Mouse (Mus musculus) hindbrain, postnatal 0 days (tissue): ENCODE results near the gene N4bp2l1. TPM values are rescaled to one million over a fixed set of nuclear protein-coding genes. Genes with fewer than 3 reads are reported as not detected.

Experiments
- ATAC-seq: fragments of 200-750 bp; cut with Nextera tagmentation; 2 replicates; pipeline ENCODE4 v1.8.0; 2017; ENCODE audit warnings: mild to moderate bottlenecking, moderate TSS enrichment, moderate library complexity
- DNase-seq: peaks from one replicate; pipeline ENCODE4 v3.0.0-alpha.2; 2015; ENCODE audit warnings: low spot score
- H3K27ac ChIP-seq: fragments of 300-500 bp; sonication (generic); 2 replicates; pipeline ENCODE4 v1.5.1; 2014; ENCODE audit warnings: mild to moderate bottlenecking
- H3K27me3 ChIP-seq: fragments of 300-500 bp; sonication (generic); 2 replicates; pipeline ENCODE4 v1.6.1; 2014; ENCODE audit warnings: low read length, mixed read lengths; ENCODE audit not compliant: insufficient read depth
- H3K36me3 ChIP-seq: fragments of 300-500 bp; sonication (generic); 2 replicates; pipeline ENCODE4 v1.6.1; 2014; ENCODE audit warnings: low read length, mixed read lengths; ENCODE audit not compliant: insufficient read depth
- H3K4me1 ChIP-seq: fragments of 300-500 bp; sonication (generic); 2 replicates; pipeline ENCODE4 v1.6.1; 2014; ENCODE audit warnings: antibody characterized with exemption, low read length, mixed read lengths; ENCODE audit not compliant: insufficient read depth
- H3K4me2 ChIP-seq: fragments of 300-500 bp; sonication (generic); 2 replicates; pipeline ENCODE4 v1.6.1; 2014; ENCODE audit warnings: low read depth, mild to moderate bottlenecking, low read length, moderate library complexity, mixed read lengths
- H3K4me3 ChIP-seq: fragments of 300-500 bp; sonication (generic); 2 replicates; pipeline ENCODE4 v1.5.1; 2014; ENCODE audit warnings: low read length
- H3K9ac ChIP-seq: fragments of 300-500 bp; sonication (generic); replicated peaks from 2 replicates; pipeline ENCODE4 v1.6.1; 2014; ENCODE audit warnings: mild to moderate bottlenecking, low read length, moderate library complexity, mixed read lengths
- H3K9me3 ChIP-seq: fragments of 300-500 bp; sonication (generic); 2 replicates; pipeline ENCODE4 v1.6.1; 2016; ENCODE audit warnings: low read length, mixed read lengths
- CTCF ChIP-seq: IDR thresholded peaks from 2 replicates; pipeline ENCODE4 v1.5.1; 2016; ENCODE audit warnings: antibody characterized with exemption, control low read depth, low read depth
- WGBS: fragments of 180-500 bp; shearing (Covaris S2); extraction: QIAGEN DNeasy Blood & Tissue Kit; methylation state at CpG from one replicate; pipeline ENCODE4 v1.1.7; 2014; 5-methylcytosine and 5-hydroxymethylcytosine counted together
- polyA plus RNA-seq: library from polyadenylated mRNA; unstranded; fragments of >200 nt; fragmentation: Nextera tagmentation; extraction: Ambion mirVana; gene quantifications from 2 replicates; pipeline ENCODE4 v1.2.1, GENCODE M21; 2015
- total RNA-seq: library from RNA; depleted of rRNA; stranded (reverse); fragments of >200 nt; gene quantifications from 2 replicates; pipeline ENCODE4 v1.2.3, GENCODE M21; 2014

Gene N4bp2l1
- total and polyA plus RNA-seq, 2 experiments from 2014 or later = 21.6 to 34.5 TPM

DNA sequence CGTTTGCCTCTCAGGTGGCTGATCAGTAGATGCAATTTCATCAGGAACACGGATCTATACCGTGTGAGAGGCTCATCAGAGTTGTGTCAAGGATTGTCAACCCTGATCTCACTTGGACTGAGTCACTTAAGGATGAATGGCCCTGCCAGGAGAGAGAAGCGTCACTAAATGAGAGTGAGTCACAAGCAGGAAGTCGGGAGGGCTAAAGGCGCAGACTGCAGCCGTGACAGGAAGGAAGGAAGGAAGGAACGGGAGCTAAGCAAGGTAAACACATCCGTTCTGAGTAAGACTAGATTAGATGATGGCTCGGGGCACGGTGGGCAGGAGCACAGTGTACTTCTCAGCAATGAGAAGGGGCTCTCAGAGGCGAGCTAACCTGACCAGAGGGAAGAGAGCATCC lies 14.7 kb upstream of the N4bp2l1 start:
- DNase-seq = no peak
- H3K27ac ChIP-seq = no peak overlapping the region
- no peaks in the 10 kb centered on the region for H3K27me3 ChIP-seq
- H3K36me3 ChIP-seq = peaks cover 13% of the 10 kb centered on the region
- no peak overlapping the region for H3K4me3 ChIP-seq
- H3K4me2 ChIP-seq = no peak overlapping the region
- ATAC-seq = no peak
- no peaks in the 10 kb centered on the region for H3K9me3 ChIP-seq
- H3K9ac ChIP-seq = no peak overlapping the region
- 80% methylated on average over 12 of the region's 12 CpGs for WGBS
- H3K4me1 ChIP-seq = no peaks in the 10 kb centered on the region
- TF ChIP-seq CTCF = no peak

DNA sequence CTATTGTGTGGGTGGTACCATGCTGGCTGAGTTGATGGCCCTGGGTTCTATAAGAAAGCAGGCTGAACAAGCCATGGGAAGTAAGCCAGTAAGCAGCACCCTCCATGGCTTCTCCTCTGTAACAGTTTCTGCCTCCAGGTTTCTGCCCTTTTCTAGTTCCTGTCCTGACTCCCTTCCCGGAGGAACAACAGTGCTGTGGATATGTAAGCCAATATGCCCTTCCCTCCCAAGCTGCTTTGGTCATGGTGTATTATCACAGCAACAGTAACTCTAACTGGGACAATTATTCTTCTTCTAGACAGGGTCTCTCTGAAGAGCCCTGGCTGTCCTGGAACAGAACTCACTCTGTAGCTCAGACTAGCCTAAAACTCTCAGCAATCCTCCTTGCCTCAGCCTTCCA lies 14.1 kb upstream of the N4bp2l1 start:
- H3K4me1 ChIP-seq = no peaks in the 10 kb centered on the region
- no peak for ATAC-seq
- H3K9me3 ChIP-seq = no peaks in the 10 kb centered on the region
- no peak overlapping the region for H3K4me2 ChIP-seq
- no peak overlapping the region for H3K4me3 ChIP-seq
- TF ChIP-seq CTCF = no peak
- DNase-seq = no peak
- WGBS = 61% methylated on average over 1 of the region's 1 CpGs
- no peaks in the 10 kb centered on the region for H3K27me3 ChIP-seq
- H3K9ac ChIP-seq = no peak overlapping the region
- peaks cover 14% of the 10 kb centered on the region for H3K36me3 ChIP-seq
- no peak overlapping the region for H3K27ac ChIP-seq

DNA sequence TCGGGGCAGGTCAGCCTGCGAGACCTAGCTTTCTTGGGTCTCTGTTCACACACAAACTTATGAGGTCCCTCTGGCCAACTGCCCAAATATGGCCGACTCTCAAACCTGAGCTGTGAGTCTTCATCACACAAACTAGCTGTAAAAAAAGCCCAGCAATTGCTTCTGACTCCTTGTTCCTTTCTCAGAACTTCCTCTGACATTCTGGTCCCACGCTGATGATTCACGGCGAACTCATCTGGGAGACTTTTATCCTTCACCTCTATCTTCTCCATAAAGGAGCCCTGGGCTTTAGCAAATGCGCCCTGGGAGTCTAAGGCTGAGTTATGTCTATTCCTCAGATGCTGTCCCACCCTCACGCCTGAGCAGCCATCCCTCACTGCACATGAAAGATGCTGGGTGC lies 10.6 kb upstream of the N4bp2l1 start:
- DNase-seq = no peak
- H3K9me3 ChIP-seq = no peaks in the 10 kb centered on the region
- H3K27ac ChIP-seq = no peak overlapping the region
- WGBS = 92% methylated on average over 8 of the region's 8 CpGs
- H3K4me3 ChIP-seq = no peak overlapping the region
- H3K4me1 ChIP-seq = no peaks in the 10 kb centered on the region
- peaks cover 14% of the 10 kb centered on the region for H3K36me3 ChIP-seq
- no peak overlapping the region for H3K4me2 ChIP-seq
- no peak overlapping the region for H3K9ac ChIP-seq
- no peak for ATAC-seq
- no peak for TF ChIP-seq CTCF
- no peaks in the 10 kb centered on the region for H3K27me3 ChIP-seq

DNA sequence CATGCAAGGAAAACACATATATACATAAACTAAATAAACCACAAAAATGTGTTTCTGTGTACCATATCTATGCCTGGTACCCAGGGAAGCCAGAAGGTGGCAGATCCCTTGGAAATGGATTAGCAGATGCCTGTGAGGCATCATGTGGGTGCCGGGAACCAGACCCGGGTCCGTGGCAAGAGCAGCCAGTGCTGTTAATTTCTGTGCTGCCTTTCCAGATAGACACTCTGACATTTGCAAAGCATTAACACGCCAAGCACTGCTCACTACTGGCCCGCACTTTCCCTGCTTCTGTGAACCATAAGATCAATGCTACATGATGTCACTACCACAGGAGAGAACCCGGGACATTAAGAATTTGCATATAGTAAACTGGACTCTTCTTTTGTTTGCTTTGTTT lies 9.1 kb upstream of the N4bp2l1 start:
- ATAC-seq = no peak
- 95% methylated on average over 6 of the region's 6 CpGs for WGBS
- TF ChIP-seq CTCF = no peak

DNA sequence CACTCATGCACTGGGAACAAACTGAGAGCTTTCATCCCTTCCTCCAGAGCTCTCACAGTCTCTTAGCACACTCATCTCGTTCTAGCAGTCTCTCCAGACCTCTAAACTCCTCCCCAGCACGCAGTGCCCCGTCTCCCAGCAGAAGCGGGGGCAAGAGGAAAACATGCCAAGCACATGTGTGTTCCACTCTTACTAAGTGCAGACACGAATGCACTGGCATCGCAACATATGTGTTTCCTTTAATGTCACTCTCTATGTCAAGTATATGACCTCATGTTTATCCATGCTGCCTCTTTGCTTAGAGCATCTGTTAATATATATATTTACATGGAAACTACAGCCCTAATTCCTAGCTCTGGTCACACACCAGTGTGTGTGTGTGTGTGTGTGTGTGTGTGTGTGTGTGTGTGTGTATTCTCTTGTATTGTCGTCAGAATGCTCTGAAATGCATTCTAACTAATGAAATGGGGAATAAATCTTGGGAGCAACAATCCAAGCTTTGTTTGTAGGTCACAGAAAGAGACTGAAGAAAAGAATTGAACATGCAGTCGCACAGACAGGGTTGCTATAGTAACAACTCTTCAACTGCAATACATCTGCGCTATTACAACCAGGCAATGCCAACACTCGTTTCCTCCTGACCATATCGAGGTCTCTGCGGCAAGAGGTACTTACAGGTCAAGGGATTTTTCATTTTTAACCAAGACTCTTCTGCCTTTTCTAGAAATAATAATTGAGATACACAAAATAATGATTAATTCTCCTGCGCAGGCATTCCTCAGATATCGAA lies 4.6 kb upstream of the N4bp2l1 start:
- 0 out of 2 replicates have a peak overlapping the region, but pooled peaks have one; percentile 13 for H3K9ac ChIP-seq
- H3K27me3 ChIP-seq = no peaks in the 10 kb centered on the region
- no peak overlapping the region for H3K4me3 ChIP-seq
- DNase-seq (peak; percentile 66), ATAC-seq (peak; percentile 86)
- H3K36me3 ChIP-seq = peaks cover under 1% of the 10 kb centered on the region; the same call in 1 of the 2 replicates
- H3K9me3 ChIP-seq = no peaks in the 10 kb centered on the region
- peaks cover 8% of the 10 kb centered on the region; the same call in 1 of the 2 replicates for H3K4me1 ChIP-seq
- 42% methylated on average over 14 of the region's 14 CpGs for WGBS
- peak overlapping the region; percentile 67; the same call in 1 of the 2 replicates for H3K27ac ChIP-seq
- H3K4me2 ChIP-seq = no peak overlapping the region
- TF ChIP-seq CTCF = no peak

More for the DNA sequence above, 9.1 kb upstream of the N4bp2l1 start:
- Histone ChIP-seq H3K9me3 (no peaks in the 10 kb centered on the region), H3K9ac (no peak overlapping the region), H3K4me3 (no peak overlapping the region), H3K27ac (no peak overlapping the region), H3K4me1 (peaks cover 3% of the 10 kb centered on the region; the same call in 1 of the 2 replicates), H3K27me3 (no peaks in the 10 kb centered on the region), H3K36me3 (peaks cover 14% of the 10 kb centered on the region), H3K4me2 (no peak overlapping the region)
- DNase-seq = no peak

DNA sequence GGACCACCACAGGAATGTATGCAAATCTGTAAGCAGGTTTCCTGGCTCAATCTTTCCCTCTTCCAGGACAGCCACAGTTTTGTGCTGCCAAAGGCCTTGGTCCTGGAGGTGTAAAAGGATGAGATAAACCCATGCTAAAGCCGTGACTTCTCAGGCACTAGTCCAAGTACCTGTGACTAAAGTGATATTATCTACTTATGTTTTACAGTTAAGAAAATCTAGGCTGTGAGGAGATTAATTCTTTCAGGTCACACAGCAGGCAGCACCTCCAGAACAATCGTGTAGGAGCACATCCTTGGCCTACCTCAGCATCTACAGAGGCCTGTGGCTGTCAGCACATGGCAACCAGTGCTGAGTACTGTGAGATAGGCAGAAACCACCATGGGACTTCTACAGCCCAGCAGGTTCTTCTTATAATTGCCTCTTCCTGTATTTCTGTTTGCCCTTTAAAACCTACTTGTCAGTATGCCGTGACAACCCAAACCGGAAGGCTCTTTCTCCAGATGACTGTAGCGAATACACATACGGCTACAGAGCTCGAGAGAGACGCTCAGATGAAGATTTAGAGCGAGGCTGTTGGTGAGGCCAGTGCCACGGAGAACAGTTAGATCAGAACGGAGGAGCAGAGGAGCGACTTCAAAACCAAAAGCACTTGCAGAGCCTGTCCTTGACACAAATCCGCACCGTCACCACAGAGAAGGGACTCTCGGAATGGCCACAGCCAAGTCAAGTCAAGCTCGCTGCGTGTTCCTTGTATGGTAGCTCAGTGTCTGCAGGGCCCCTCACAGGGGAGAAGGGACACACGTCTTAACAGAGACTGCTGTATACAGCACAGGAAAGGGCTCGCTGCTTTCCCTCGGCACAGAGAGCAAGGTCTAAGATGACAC lies 3.8 kb upstream of the N4bp2l1 start:
- Histone ChIP-seq H3K27me3 (no peaks in the 10 kb centered on the region), H3K27ac (peak overlapping the region; percentile 67; the same call in 1 of the 2 replicates), H3K9ac (0 out of 2 replicates have a peak overlapping the region, but pooled peaks have one; percentile 13), H3K9me3 (no peaks in the 10 kb centered on the region), H3K4me3 (no peak overlapping the region), H3K4me1 (peaks cover 8% of the 10 kb centered on the region; the same call in 1 of the 2 replicates), H3K36me3 (no peaks in the 10 kb centered on the region), H3K4me2 (no peak overlapping the region)
- DNase-seq (no peak), ATAC-seq (no peak; the same call in 1 of the 2 replicates)
- no peak for TF ChIP-seq CTCF
- WGBS = 65% methylated on average over 20 of the region's 20 CpGs
